Mouse (Mus musculus) hindbrain, embryonic 16.5 days (tissue): ENCODE results near the gene Tmem217. TPM values are rescaled to one million over a fixed set of nuclear protein-coding genes. Genes with fewer than 3 reads are reported as not detected.

ENCODE experiments used
- ATAC-seq: fragments of 200-750 bp; cut with Nextera tagmentation; 2 replicates; pipeline ENCODE4 v1.8.0; 2017; ENCODE audit warnings: moderate TSS enrichment, moderate library complexity
- H3K27ac ChIP-seq: fragments of 300-500 bp; sonication (generic); 2 replicates; pipeline ENCODE4 v1.5.1; 2014; ENCODE audit warnings: low read depth, mild to moderate bottlenecking, control low read depth, low read length, moderate library complexity
- H3K27me3 ChIP-seq: fragments of 300-500 bp; sonication (generic); replicated peaks from 2 replicates; pipeline ENCODE4 v1.6.1; 2014; ENCODE audit warnings: low read length; ENCODE audit not compliant: control insufficient read depth, insufficient read depth
- H3K36me3 ChIP-seq: fragments of 300-500 bp; sonication (generic); 2 replicates; pipeline ENCODE4 v1.6.1; 2014; ENCODE audit warnings: mild to moderate bottlenecking, low read length, moderate library complexity, mixed read lengths; ENCODE audit not compliant: control insufficient read depth, insufficient read depth
- H3K4me1 ChIP-seq: fragments of 300-500 bp; sonication (generic); 2 replicates; pipeline ENCODE4 v1.6.1; 2014; ENCODE audit warnings: low read depth, low read length; ENCODE audit not compliant: control insufficient read depth, insufficient read depth
- H3K4me2 ChIP-seq: fragments of 300-500 bp; sonication (generic); 2 replicates; pipeline ENCODE4 v1.6.1; 2014; ENCODE audit warnings: mild to moderate bottlenecking, low read length, control low read depth, moderate library complexity
- H3K4me3 ChIP-seq: fragments of 300-500 bp; sonication (generic); 2 replicates; pipeline ENCODE4 v1.5.1; 2014; ENCODE audit warnings: mild to moderate bottlenecking, low read length, control low read depth, moderate library complexity
- H3K9ac ChIP-seq: fragments of 300-500 bp; sonication (generic); 2 replicates; pipeline ENCODE4 v1.6.1; 2014; ENCODE audit warnings: low read depth, mild to moderate bottlenecking, control low read depth, low read length, moderate library complexity
- H3K9me3 ChIP-seq: fragments of 300-500 bp; sonication (generic); 2 replicates; pipeline ENCODE4 v1.6.1; 2014; ENCODE audit warnings: mild to moderate bottlenecking, low read length, moderate library complexity; ENCODE audit not compliant: control insufficient read depth
- WGBS: fragments of 180-500 bp; shearing (Covaris S2); extraction: QIAGEN DNeasy Blood & Tissue Kit; methylation state at CpG from one replicate; pipeline ENCODE4 v1.1.7; 2014; 5-methylcytosine and 5-hydroxymethylcytosine counted together
- polyA plus RNA-seq: library from polyadenylated mRNA; unstranded; fragments of >200 nt; fragmentation: Nextera tagmentation; extraction: Ambion mirVana; gene quantifications from 2 replicates; pipeline ENCODE4 v1.2.1, GENCODE M21; 2015

Tmem217 gene
- polyA plus RNA-seq = 0.76 and 1.0 TPM in 2 replicates

GRCm38 (mm10) chr17:29552162-29552732 is at the start of gene Tmem217:
Tmem217 (minus strand) TSS chr17:29552385.
- Histone ChIP-seq H3K9ac (no peak within 1 kb of the TSS; the same call in 1 of the 2 replicates), H3K4me1 (peaks cover 11% of the 10 kb centered on the region), H3K9me3 (no peaks in the 10 kb centered on the region), H3K27ac (no peak within 1 kb of the TSS), H3K36me3 (no peaks in the 10 kb centered on the region), H3K4me2 (no peak within 1 kb of the TSS), H3K4me3 (no peak within 1 kb of the TSS), H3K27me3 (no peaks in the 10 kb centered on the region)
- no peak for ATAC-seq
- 93% methylated on average over 5 of the region's 5 CpGs for WGBS

DNA sequence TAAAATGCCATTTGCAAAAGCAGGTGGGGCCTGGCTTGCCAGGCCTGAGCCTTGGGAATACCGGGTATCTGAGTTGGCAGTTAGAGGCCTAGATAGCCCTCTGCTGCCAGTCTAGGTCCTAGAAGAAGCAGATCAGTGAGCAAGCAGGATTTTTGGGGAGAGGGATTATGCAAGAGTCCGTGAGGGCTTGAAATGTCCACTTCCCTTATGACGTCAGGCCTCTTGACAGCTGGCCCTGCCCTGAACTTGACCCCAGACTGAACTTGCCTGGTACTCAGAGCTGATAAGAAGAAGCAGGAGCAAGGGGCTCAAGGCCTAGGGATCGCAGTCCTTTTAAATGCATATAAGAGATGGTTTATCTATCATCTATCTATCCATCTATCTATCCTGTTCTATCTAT is 49.2 kb upstream of the Tmem217 start:
- no peak overlapping the region for H3K4me3 ChIP-seq
- H3K9ac ChIP-seq = no peak overlapping the region
- H3K36me3 ChIP-seq = peaks cover 11% of the 10 kb centered on the region
- ATAC-seq = no peak
- peaks cover 5% of the 10 kb centered on the region; the same call in 1 of the 2 replicates for H3K4me1 ChIP-seq
- H3K4me2 ChIP-seq = no peak overlapping the region
- WGBS = 84% methylated on average over 4 of the region's 4 CpGs
- no peak overlapping the region for H3K27ac ChIP-seq
- H3K27me3 ChIP-seq = no peaks in the 10 kb centered on the region
- no peaks in the 10 kb centered on the region for H3K9me3 ChIP-seq

DNA sequence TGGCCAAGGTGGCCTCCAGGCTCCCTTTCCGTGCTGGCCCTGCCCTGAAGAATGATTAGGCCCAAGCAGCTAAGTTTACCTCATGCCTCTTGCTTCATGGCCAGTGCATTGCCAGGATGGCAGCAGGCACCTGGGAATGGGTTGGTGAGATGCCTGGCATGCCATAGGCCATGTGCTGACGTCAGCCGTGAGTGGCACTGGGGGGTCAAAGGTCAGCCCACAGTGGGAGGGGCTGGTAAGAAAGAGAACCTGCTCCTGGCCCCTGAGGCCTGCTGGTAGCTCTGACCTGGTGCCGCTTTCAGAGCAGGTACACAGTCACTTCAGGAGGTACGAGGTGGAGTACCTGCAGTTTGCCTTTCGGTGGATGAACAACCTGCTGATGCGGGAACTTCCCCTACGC is 47.4 kb upstream of the Tmem217 start:
- Histone ChIP-seq H3K4me2 (no peak overlapping the region), H3K27me3 (no peaks in the 10 kb centered on the region), H3K9ac (no peak overlapping the region), H3K9me3 (no peaks in the 10 kb centered on the region), H3K27ac (no peak overlapping the region), H3K36me3 (peaks cover 11% of the 10 kb centered on the region; the same call in 1 of the 2 replicates), H3K4me1 (peaks cover 7% of the 10 kb centered on the region; the same call in 1 of the 2 replicates), H3K4me3 (no peak overlapping the region)
- ATAC-seq = no peak
- WGBS = 90% methylated on average over 8 of the region's 8 CpGs

DNA sequence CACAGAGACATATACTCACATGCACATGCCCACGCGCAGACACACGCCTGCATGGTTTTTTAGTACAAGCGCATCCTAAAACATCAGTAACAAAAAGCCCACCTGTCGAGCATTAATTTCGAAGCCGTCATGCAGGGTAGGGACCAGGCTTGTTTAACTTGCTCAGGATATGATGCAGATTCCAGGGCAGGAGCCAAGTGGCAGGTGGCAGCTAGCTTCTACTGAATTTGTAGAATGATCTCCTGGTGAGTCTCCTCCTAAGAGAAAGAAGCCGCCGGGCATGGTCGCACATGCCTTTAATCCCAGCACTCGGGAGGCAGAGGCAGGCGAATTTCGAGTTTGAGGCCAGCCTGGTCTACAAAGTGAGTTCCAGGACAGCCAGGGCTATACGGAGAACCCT is 46.9 kb upstream of the Tmem217 start:
- Histone ChIP-seq H3K4me3 (no peak overlapping the region), H3K27ac (no peak overlapping the region), H3K9me3 (no peaks in the 10 kb centered on the region), H3K36me3 (peaks cover 12% of the 10 kb centered on the region; the same call in 1 of the 2 replicates), H3K4me1 (peaks cover 7% of the 10 kb centered on the region; the same call in 1 of the 2 replicates), H3K4me2 (no peak overlapping the region), H3K9ac (no peak overlapping the region), H3K27me3 (no peaks in the 10 kb centered on the region)
- ATAC-seq = no peak
- 90% methylated on average over 14 of the region's 14 CpGs for WGBS

DNA sequence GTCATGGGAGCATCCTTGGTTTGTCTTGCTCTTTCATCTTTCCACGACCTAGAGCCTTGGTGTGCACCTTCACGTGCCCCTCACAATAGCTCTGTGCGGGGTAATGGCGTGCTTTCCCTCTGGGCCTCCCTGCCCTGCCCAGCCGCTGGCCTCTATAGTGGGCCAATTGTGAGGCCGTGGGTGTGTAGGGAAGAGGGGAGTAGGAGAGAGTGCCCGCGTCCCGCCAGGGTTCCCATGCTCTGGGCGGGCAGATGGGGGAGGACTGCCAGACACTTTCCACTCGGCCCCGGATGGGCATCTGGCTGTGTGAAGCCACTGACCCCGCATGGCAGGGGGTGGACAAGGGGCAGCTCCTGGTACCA is 44.6 kb upstream of the Tmem217 start:
- no peaks in the 10 kb centered on the region for H3K9me3 ChIP-seq
- 56% methylated on average over 13 of the region's 13 CpGs for WGBS
- peaks cover 14% of the 10 kb centered on the region; the same call in 1 of the 2 replicates for H3K36me3 ChIP-seq
- no peak overlapping the region for H3K27ac ChIP-seq
- H3K9ac ChIP-seq = no peak overlapping the region
- peaks cover 7% of the 10 kb centered on the region; the same call in 1 of the 2 replicates for H3K4me1 ChIP-seq
- H3K27me3 ChIP-seq = no peaks in the 10 kb centered on the region
- H3K4me3 ChIP-seq = no peak overlapping the region
- H3K4me2 ChIP-seq = no peak overlapping the region
- no peak for ATAC-seq

DNA sequence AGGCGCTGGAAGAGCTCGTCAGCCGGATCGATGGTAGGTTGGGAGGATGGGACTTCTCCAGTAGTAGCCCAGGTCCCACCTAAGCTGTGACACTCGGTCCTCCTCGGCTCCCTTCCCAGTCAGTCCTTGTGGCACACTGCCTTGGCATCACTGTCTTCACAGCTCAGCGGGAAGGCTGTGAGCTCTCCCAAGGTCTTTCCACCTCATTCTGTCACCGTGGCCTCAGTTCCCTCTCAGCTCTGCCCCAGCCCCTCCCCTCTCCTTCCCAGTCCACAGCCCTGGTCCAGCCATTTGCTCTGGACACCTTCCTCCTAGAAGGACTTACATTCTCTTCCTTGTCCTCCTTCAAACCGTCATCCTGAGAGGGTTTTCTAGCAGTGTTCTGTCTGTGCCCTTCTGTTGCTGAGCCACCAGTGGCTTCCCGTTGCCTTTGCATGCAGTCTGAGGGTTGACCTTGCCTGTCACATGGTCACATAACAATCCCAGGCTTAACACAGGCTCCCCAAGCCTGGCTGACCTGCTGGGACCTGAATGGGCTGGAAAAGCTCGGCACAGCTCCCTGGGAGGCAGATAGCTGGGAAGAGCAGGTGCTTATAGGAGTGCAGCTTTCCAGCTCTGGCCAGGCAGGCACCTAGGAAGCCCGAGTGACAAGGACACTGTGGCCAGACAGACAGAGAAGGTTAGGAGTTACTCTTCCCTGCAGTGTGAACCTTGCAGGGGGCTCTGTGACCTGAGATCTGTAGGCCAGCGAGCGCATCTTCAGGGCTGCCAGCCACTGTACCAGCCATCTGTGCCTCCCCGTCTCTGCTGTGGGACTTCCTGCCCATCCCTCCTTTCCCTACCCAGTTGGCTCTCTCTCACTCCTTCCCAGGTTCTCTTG is 43.9 kb upstream of the Tmem217 start:
- peaks cover 7% of the 10 kb centered on the region; the same call in 1 of the 2 replicates for H3K4me1 ChIP-seq
- no peak overlapping the region for H3K4me3 ChIP-seq
- H3K9me3 ChIP-seq = no peaks in the 10 kb centered on the region
- H3K27me3 ChIP-seq = no peaks in the 10 kb centered on the region
- peaks cover 14% of the 10 kb centered on the region; the same call in 1 of the 2 replicates for H3K36me3 ChIP-seq
- peak overlapping the region; percentile 23; the same call in 1 of the 2 replicates for H3K27ac ChIP-seq
- 62% methylated on average over 15 of the region's 15 CpGs for WGBS
- H3K4me2 ChIP-seq = no peak overlapping the region
- peak; percentile 21; the same call in 1 of the 2 replicates for ATAC-seq
- H3K9ac ChIP-seq = no peak overlapping the region

DNA sequence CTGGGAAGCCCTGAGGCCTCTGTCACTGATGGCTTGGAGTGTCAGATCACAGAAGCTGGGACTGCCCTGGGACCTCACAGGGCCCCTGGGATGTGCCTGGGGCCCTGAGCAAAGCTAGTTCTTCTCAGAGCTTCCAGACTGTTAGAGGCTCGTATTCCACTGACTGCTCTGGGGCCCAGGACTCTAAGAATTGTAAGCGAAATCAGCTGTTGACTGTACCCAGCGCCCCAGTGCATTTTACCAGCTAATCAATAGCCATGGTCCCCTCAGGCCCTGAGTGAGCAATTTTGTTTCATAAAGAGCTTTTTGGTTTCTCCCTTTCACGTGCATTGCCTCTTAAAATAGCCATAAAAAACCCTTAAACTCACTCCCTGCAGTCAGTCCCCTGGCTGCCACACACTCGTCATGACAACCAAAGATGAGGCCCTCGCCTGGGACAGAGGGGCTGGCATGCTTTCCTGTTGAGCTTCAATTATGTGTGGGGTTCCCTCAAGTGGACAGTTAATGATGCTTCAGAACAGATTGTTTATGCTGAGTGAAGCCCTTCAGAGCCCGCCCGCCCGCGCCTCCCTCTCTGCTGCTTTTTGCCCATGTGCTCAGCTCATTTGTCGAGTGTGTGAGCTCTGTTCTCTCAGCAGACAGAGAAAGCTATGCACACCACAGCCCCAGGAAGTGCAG is 37.2 kb upstream of the Tmem217 start:
- H3K4me2 ChIP-seq = no peak overlapping the region
- no peaks in the 10 kb centered on the region for H3K27me3 ChIP-seq
- WGBS = 31% methylated on average over 11 of the region's 11 CpGs
- H3K9ac ChIP-seq = 0 out of 2 replicates have a peak overlapping the region, but pooled peaks have one; percentile 6
- peaks cover 10% of the 10 kb centered on the region for H3K4me1 ChIP-seq
- no peaks in the 10 kb centered on the region for H3K9me3 ChIP-seq
- H3K36me3 ChIP-seq = peaks cover 2% of the 10 kb centered on the region; the same call in 1 of the 2 replicates
- ATAC-seq = peak; percentile 90
- peak overlapping the region; percentile 69 for H3K27ac ChIP-seq
- H3K4me3 ChIP-seq = no peak overlapping the region

- H3K9ac ChIP-seq = no peak overlapping the region
- 90% methylated on average over 9 of the region's 9 CpGs for WGBS
- no peak overlapping the region for H3K4me3 ChIP-seq
- no peak overlapping the region for H3K27ac ChIP-seq
- no peaks in the 10 kb centered on the region for H3K9me3 ChIP-seq
- H3K4me1 ChIP-seq = peaks cover 10% of the 10 kb centered on the region
- no peak overlapping the region for H3K4me2 ChIP-seq
- no peaks in the 10 kb centered on the region for H3K27me3 ChIP-seq
- ATAC-seq = no peak
- no peaks in the 10 kb centered on the region; the same call in 1 of the 2 replicates for H3K36me3 ChIP-seq
These were observed 34.7 kb upstream of the Tmem217 start for GRCm38 (mm10) chr17:29586921-29587320.
